Mouse (Mus musculus) kidney, postnatal 0 days (tissue): ENCODE results near the gene Hist1h3b. TPM values are rescaled to one million over a fixed set of nuclear protein-coding genes. Genes with fewer than 3 reads are reported as not detected.
A peak's percentile ranks its signal among the peaks of the same experiment; 100 is the strongest.

Experiments
- ATAC-seq: fragments of 200-750 bp; cut with Nextera tagmentation; replicated peaks from 2 replicates; pipeline ENCODE4 v1.8.0; 2017; ENCODE audit warnings: low read depth, moderate number of reproducible peaks, moderate TSS enrichment, moderate library complexity; ENCODE audit not compliant: low FRiP score
- DNase-seq: peaks from one replicate; pipeline ENCODE4 v3.0.0-alpha.2; 2016; ENCODE audit warnings: low spot score
- H3K27ac ChIP-seq: fragments of 300-500 bp; sonication (generic); 2 replicates; pipeline ENCODE4 v1.5.1; 2014; ENCODE audit warnings: mild to moderate bottlenecking
- H3K27me3 ChIP-seq: fragments of 300-500 bp; sonication (generic); 2 replicates; pipeline ENCODE4 v1.6.1; 2014; ENCODE audit warnings: low read length, mixed read lengths; ENCODE audit not compliant: insufficient read depth
- H3K36me3 ChIP-seq: fragments of 300-500 bp; sonication (generic); 2 replicates; pipeline ENCODE4 v1.6.1; 2014; ENCODE audit warnings: low read length, mixed read lengths; ENCODE audit not compliant: insufficient read depth
- H3K4me1 ChIP-seq: fragments of 300-500 bp; sonication (generic); replicated peaks from 2 replicates; pipeline ENCODE4 v1.6.1; 2014; ENCODE audit warnings: antibody characterized with exemption, low read length, mixed read lengths; ENCODE audit not compliant: insufficient read depth
- H3K4me2 ChIP-seq: fragments of 300-500 bp; sonication (generic); 2 replicates; pipeline ENCODE4 v1.6.1; 2014; ENCODE audit warnings: mild to moderate bottlenecking, low read length, moderate library complexity, mixed read lengths
- H3K4me3 ChIP-seq: fragments of 300-500 bp; sonication (generic); replicated peaks from 2 replicates; pipeline ENCODE4 v1.5.1; 2014; ENCODE audit warnings: low read depth, low read length
- H3K9ac ChIP-seq: fragments of 300-500 bp; sonication (generic); 2 replicates; pipeline ENCODE4 v1.6.1; 2014; ENCODE audit warnings: low read depth, low read length
- H3K9me3 ChIP-seq: fragments of 300-500 bp; sonication (generic); replicated peaks from 2 replicates; pipeline ENCODE4 v1.6.1; 2016; ENCODE audit warnings: low read length, inconsistent platforms, mixed read lengths
- CTCF ChIP-seq: IDR thresholded peaks from 2 replicates; pipeline ENCODE4 v1.5.1; 2016; ENCODE audit warnings: antibody characterized with exemption, low read depth, mild to moderate bottlenecking, moderate library complexity
- WGBS: fragments of 180-500 bp; shearing (Covaris S2); extraction: QIAGEN DNeasy Blood & Tissue Kit; methylation state at CpG from one replicate; pipeline ENCODE4 v1.1.7; 2014; 5-methylcytosine and 5-hydroxymethylcytosine counted together
- polyA plus RNA-seq: library from polyadenylated mRNA; unstranded; fragments of >200 nt; fragmentation: Nextera tagmentation; extraction: Ambion mirVana; gene quantifications from 2 replicates; pipeline ENCODE4 v1.2.1, GENCODE M21; 2015

The Hist1h3b gene
- polyA plus RNA-seq, 1 experiment from 2014 or later, result 5.9 TPM

GRCm38 (mm10) chr13:23737091-23737490 lies 15.0 kb upstream of the Hist1h3b start:
- no peak for TF ChIP-seq CTCF
- Histone ChIP-seq H3K4me2 (no peak overlapping the region), H3K4me1 (no peaks in the 10 kb centered on the region), H3K27me3 (no peaks in the 10 kb centered on the region), H3K4me3 (no peak overlapping the region), H3K27ac (no peak overlapping the region), H3K9me3 (no peaks in the 10 kb centered on the region), H3K36me3 (no peaks in the 10 kb centered on the region), H3K9ac (no peak overlapping the region)
- 82% methylated on average over 5 of the region's 5 CpGs for WGBS
- DNase-seq (no peak), ATAC-seq (no peak)

- Histone ChIP-seq H3K4me1 (no peaks in the 10 kb centered on the region), H3K9ac (peak overlapping the region; percentile 92), H3K4me2 (peak overlapping the region; percentile 90), H3K27me3 (no peaks in the 10 kb centered on the region), H3K27ac (peak overlapping the region; percentile 99), H3K36me3 (no peaks in the 10 kb centered on the region), H3K4me3 (peak overlapping the region; percentile 68; the same call in 1 of the 2 replicates), H3K9me3 (no peaks in the 10 kb centered on the region)
- ATAC-seq (no peak), DNase-seq (no peak)
- TF ChIP-seq CTCF, result no peak
- 25% methylated on average over 4 of the region's 4 CpGs for WGBS
Observed at GRCm38 (mm10) chr13:23738041-23738440, 14.0 kb upstream of the Hist1h3b start.

GRCm38 (mm10) chr13:23738677-23739068 lies 13.4 kb upstream of the Hist1h3b start, which contains the start of gene Hist1h1c:
Gene Hist1h1c, plus strand, starts transcription at chr13:23738808.
- no peaks in the 10 kb centered on the region for H3K27me3 ChIP-seq
- H3K4me3 ChIP-seq, result peak within 1 kb of the TSS; percentile 68
- H3K4me2 ChIP-seq, result peak within 1 kb of the TSS; percentile 90
- H3K9me3 ChIP-seq, result no peaks in the 10 kb centered on the region
- H3K27ac ChIP-seq, result peak within 1 kb of the TSS; percentile 99
- H3K4me1 ChIP-seq, result no peaks in the 10 kb centered on the region
- no peaks in the 10 kb centered on the region for H3K36me3 ChIP-seq
- peak within 1 kb of the TSS; percentile 92 for H3K9ac ChIP-seq
- WGBS, result under 1% methylated on average over 29 of the region's 38 CpGs
- peak; percentile 29; the same call in 1 of the 2 replicates for TF ChIP-seq CTCF
- peak; percentile 90 for ATAC-seq
- DNase-seq, result peak; percentile 93

DNA sequence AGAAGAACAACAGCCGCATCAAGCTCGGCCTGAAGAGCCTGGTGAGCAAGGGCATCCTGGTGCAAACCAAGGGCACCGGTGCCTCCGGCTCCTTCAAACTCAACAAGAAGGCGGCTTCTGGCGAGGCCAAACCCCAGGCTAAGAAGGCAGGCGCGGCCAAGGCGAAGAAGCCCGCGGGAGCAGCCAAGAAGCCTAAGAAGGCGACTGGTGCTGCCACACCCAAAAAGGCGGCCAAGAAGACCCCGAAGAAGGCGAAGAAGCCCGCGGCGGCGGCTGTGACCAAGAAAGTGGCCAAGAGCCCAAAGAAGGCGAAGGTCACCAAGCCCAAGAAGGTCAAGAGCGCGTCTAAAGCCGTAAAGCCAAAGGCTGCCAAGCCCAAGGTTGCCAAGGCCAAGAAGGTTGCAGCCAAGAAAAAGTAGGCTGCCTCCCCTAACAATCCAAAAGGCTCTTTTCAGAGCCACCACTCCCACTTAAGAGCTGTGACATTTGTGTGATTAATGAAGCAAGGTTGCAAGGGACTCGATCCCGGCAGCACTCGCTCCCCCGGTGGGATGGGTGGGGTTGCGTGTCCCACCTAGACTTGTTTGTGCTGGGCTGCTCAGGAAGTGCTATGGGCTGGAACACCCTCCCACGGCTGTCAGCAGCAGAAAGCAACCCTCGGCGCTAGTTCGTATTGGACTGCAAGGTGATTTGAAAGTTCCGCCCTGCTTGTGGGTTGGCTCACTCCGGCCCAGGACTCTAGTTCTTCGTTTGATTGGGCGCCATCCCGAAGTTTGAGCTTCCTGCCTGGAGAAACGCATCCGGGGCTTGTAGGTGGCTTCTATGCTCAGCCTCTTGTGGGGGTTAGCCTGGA lies 12.8 kb upstream of the Hist1h3b start:
- no peaks in the 10 kb centered on the region for H3K9me3 ChIP-seq
- WGBS, result 0% methylated on average over 39 of the region's 39 CpGs
- no peak for TF ChIP-seq CTCF
- H3K4me2 ChIP-seq, result peak overlapping the region; percentile 90
- H3K36me3 ChIP-seq, result no peaks in the 10 kb centered on the region
- no peaks in the 10 kb centered on the region for H3K4me1 ChIP-seq
- H3K4me3 ChIP-seq, result peak overlapping the region; percentile 68
- ATAC-seq (peak; percentile 86), DNase-seq (peak; percentile 99)
- peak overlapping the region; percentile 92 for H3K9ac ChIP-seq
- peak overlapping the region; percentile 99 for H3K27ac ChIP-seq
- no peaks in the 10 kb centered on the region for H3K27me3 ChIP-seq

DNA sequence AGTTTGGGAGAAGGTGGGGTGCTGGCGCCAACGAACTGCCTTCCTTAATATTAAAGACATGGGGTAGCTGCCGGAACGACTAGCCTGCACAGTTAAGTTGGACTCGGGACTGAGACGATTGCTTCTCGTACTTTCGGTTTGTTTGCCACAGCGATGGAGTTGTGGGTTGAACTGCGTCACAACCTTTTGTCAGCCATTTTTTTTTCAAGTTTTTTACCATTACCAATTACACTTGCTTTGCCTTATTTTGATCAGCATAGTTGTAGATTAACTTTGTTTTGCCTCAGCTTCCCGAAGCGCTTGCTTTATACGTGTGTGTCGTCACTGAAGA lies 12.2 kb upstream of the Hist1h3b start:
- no peak for DNase-seq
- ATAC-seq, result no peak; the same call in 1 of the 2 replicates
- 1% methylated on average over 14 of the region's 14 CpGs for WGBS

GRCm38 (mm10) chr13:23740256-23740840 lies 11.7 kb upstream of the Hist1h3b start:
- Histone ChIP-seq H3K4me2 (peak overlapping the region; percentile 90), H3K9me3 (no peaks in the 10 kb centered on the region), H3K4me3 (peak overlapping the region; percentile 68), H3K4me1 (no peaks in the 10 kb centered on the region), H3K36me3 (no peaks in the 10 kb centered on the region), H3K27ac (peak overlapping the region; percentile 99), H3K27me3 (no peaks in the 10 kb centered on the region), H3K9ac (peak overlapping the region; percentile 92)
- ATAC-seq (no peak), DNase-seq (no peak)
- WGBS, result 22% methylated on average over 13 of the region's 13 CpGs
- TF ChIP-seq CTCF, result no peak

More for the DNA sequence above, 12.2 kb upstream of the Hist1h3b start:
- Histone ChIP-seq H3K9me3 (no peaks in the 10 kb centered on the region), H3K36me3 (no peaks in the 10 kb centered on the region), H3K27ac (peak overlapping the region; percentile 99), H3K9ac (peak overlapping the region; percentile 92), H3K4me1 (no peaks in the 10 kb centered on the region), H3K27me3 (no peaks in the 10 kb centered on the region), H3K4me2 (peak overlapping the region; percentile 90), H3K4me3 (peak overlapping the region; percentile 68)
- no peak for TF ChIP-seq CTCF
